10 mouse cellular contexts compared by ENCODE assay signal in the genomic region with DNA sequence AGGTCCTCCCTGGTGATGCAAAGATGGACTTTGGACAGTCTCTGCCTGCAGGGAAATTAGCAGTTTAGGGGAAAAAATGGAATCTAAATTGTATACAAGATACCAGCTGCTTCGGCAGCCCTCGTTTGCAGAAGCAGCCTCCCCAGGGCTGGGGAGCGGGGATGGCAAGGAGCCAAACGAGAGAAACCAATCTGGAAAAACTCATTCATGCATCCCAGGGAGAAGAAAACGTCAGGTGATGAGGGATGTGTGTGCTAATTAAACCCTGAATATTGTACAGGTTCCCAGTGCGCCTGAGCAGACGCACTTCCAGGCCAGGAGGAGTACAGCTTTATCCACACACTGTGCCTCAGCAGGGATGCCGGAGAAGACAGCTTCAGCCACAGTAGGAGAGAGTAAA. TPM values are rescaled to one million over a fixed set of nuclear protein-coding genes. Genes with fewer than 3 reads are reported as not detected.
DNase-seq lines count a peak whose midpoint lies in the region; ATAC-seq and TF ChIP-seq lines count a peak whose summit lies in the region.
"Had no signal": no experiment of that assay in that cellular context is flagged by ENCODE, and none has a peak within 500 bp of the region (broad histone marks: within the 10 kb centered on the region; RNA-seq: fewer than 3 reads in every experiment).

No protein-coding gene starts in this region.

- no peak for ATAC-seq in midbrain, embryonic 12.5 days (ENCODE audit: low FRiP score, low read depth)
- no peak for ATAC-seq in midbrain, embryonic 11.5 days (ENCODE audit: low FRiP score)
- peak; percentile 26 for ATAC-seq in forebrain, embryonic 16.5 days
- no peak for ATAC-seq in stomach, embryonic 15.5 days (ENCODE audit: insufficient read depth, low FRiP score, low read depth)
- ATAC-seq in CD4-positive, CD25-positive, alpha-beta regulatory T cell, adult 4 months, result no peak
- ATAC-seq in lung, postnatal 0 days, result no peak
- ATAC-seq in liver, embryonic 11.5 days (replicated peaks; ENCODE audit: low FRiP score), result no peak

- 54% methylated on average over 8 of the region's 8 CpGs for WGBS in midbrain, embryonic 12.5 days
- 62% methylated on average over 8 of the region's 8 CpGs for WGBS in midbrain, embryonic 11.5 days
- WGBS in forebrain, embryonic 16.5 days, result 10% methylated on average over 8 of the region's 8 CpGs
- 32% methylated on average over 8 of the region's 8 CpGs for WGBS in stomach, embryonic 15.5 days
- 50% methylated on average over 8 of the region's 8 CpGs for WGBS in lung, postnatal 0 days
- 56% methylated on average over 8 of the region's 8 CpGs for WGBS in liver, embryonic 11.5 days

- TF ChIP-seq CTCF in left cerebral cortex, adult 2 months (IDR thresholded peaks at IDR 0.05), result no peak
- no peak for TF ChIP-seq CTCF in lung, postnatal 0 days (IDR thresholded peaks at IDR 0.05)

- peaks cover 49% of the 10 kb centered on the region for H3K4me1 ChIP-seq in midbrain, embryonic 12.5 days
- H3K4me1 ChIP-seq in midbrain, embryonic 11.5 days (ENCODE audit: control insufficient read depth, insufficient read depth, low read length), result peaks cover 11% of the 10 kb centered on the region
- peaks cover 45% of the 10 kb centered on the region for H3K4me1 ChIP-seq in forebrain, embryonic 16.5 days (replicated peaks; ENCODE audit: control insufficient read depth, insufficient read depth, low read length)
- H3K4me1 ChIP-seq in stomach, embryonic 15.5 days, result peaks cover 10% of the 10 kb centered on the region; the same call in 1 of the 2 replicates
- no peaks in the 10 kb centered on the region for H3K4me1 ChIP-seq in lung, postnatal 0 days (ENCODE audit: insufficient read depth, low read depth, low read length)
- H3K4me1 ChIP-seq in liver, embryonic 11.5 days (replicated peaks; ENCODE audit: control insufficient read depth, insufficient read depth, low read length), result no peaks in the 10 kb centered on the region; the same call in 1 of the 2 replicates

- H3K9me3 ChIP-seq in midbrain, embryonic 12.5 days, result no peaks in the 10 kb centered on the region
- no peaks in the 10 kb centered on the region for H3K9me3 ChIP-seq in midbrain, embryonic 11.5 days (ENCODE audit: control insufficient read depth, low read length)
- H3K9me3 ChIP-seq in forebrain, embryonic 16.5 days (ENCODE audit: control insufficient read depth, low read length), result no peaks in the 10 kb centered on the region
- H3K9me3 ChIP-seq in stomach, embryonic 15.5 days, result no peaks in the 10 kb centered on the region
- no peaks in the 10 kb centered on the region for H3K9me3 ChIP-seq in lung, postnatal 0 days (ENCODE audit: low read length)
- 0 out of 2 replicates have a peak, but pooled peaks cover 2% of the 10 kb centered on the region for H3K9me3 ChIP-seq in liver, embryonic 11.5 days (ENCODE audit: control insufficient read depth, low read length)
- H3K9me3 ChIP-seq: liver, embryonic 13.5 days had no signal

- no peak for DNase-seq in midbrain, embryonic 11.5 days (ENCODE audit: low spot score, missing footprints)
- DNase-seq in left cerebral cortex, adult 2 months (ENCODE audit: extremely low spot score in 1 of 2, low spot score in 2 of 2), result peak; percentile 50 to 62
- no peak for DNase-seq in lung, postnatal 0 days (ENCODE audit: low spot score)
- no peak for DNase-seq in liver, embryonic 11.5 days (ENCODE audit: low spot score)
- DNase-seq: gastrocnemius, postnatal 10 days; liver, embryonic 13.5 days had no signal

- H3K27ac ChIP-seq in midbrain, embryonic 12.5 days (replicated peaks), result peak overlapping the region; percentile 92
- H3K27ac ChIP-seq in midbrain, embryonic 11.5 days (ENCODE audit: low read depth, low read length), result no peak overlapping the region
- peak overlapping the region; percentile 95 for H3K27ac ChIP-seq in forebrain, embryonic 16.5 days (ENCODE audit: low read length)
- H3K27ac ChIP-seq in left cerebral cortex, adult 2 months, result no peak overlapping the region
- H3K27ac ChIP-seq in stomach, embryonic 15.5 days, result peak overlapping the region; percentile 40; the same call in 1 of the 2 replicates
- H3K27ac ChIP-seq in lung, postnatal 0 days (ENCODE audit: low read length), result no peak overlapping the region
- no peak overlapping the region for H3K27ac ChIP-seq in liver, embryonic 11.5 days (ENCODE audit: low read depth, low read length)
- H3K27ac ChIP-seq: liver, embryonic 13.5 days had no signal

- no peaks in the 10 kb centered on the region for H3K36me3 ChIP-seq in midbrain, embryonic 12.5 days
- no peaks in the 10 kb centered on the region for H3K36me3 ChIP-seq in midbrain, embryonic 11.5 days (ENCODE audit: control insufficient read depth, insufficient read depth, low read length)
- H3K36me3 ChIP-seq in forebrain, embryonic 16.5 days (ENCODE audit: control insufficient read depth, insufficient read depth), result peaks cover 2% of the 10 kb centered on the region; the same call in 1 of the 2 replicates
- no peaks in the 10 kb centered on the region for H3K36me3 ChIP-seq in stomach, embryonic 15.5 days
- no peaks in the 10 kb centered on the region for H3K36me3 ChIP-seq in lung, postnatal 0 days (ENCODE audit: insufficient read depth, low read length)
- H3K36me3 ChIP-seq in liver, embryonic 11.5 days (ENCODE audit: control insufficient read depth, insufficient read depth, low read length), result no peaks in the 10 kb centered on the region
- H3K36me3 ChIP-seq: liver, embryonic 13.5 days had no signal

- H3K9ac ChIP-seq in midbrain, embryonic 12.5 days (replicated peaks), result no peak overlapping the region
- H3K9ac ChIP-seq in midbrain, embryonic 11.5 days (ENCODE audit: low read length), result no peak overlapping the region
- H3K9ac ChIP-seq in forebrain, embryonic 16.5 days (replicated peaks; ENCODE audit: low read depth, low read length), result no peak overlapping the region; the same call in 1 of the 2 replicates
- no peak overlapping the region for H3K9ac ChIP-seq in stomach, embryonic 15.5 days
- H3K9ac ChIP-seq in lung, postnatal 0 days (replicated peaks; ENCODE audit: low read depth), result no peak overlapping the region
- no peak overlapping the region for H3K9ac ChIP-seq in liver, embryonic 11.5 days (ENCODE audit: low read depth, low read length)
- H3K9ac ChIP-seq: liver, embryonic 13.5 days had no signal

- peaks cover 21% of the 10 kb centered on the region for H3K27me3 ChIP-seq in midbrain, embryonic 12.5 days
- H3K27me3 ChIP-seq in midbrain, embryonic 11.5 days (ENCODE audit: control insufficient read depth, insufficient read depth, low read length), result peaks cover 4% of the 10 kb centered on the region
- H3K27me3 ChIP-seq in forebrain, embryonic 16.5 days (replicated peaks; ENCODE audit: control insufficient read depth, insufficient read depth, low read length), result no peaks in the 10 kb centered on the region
- H3K27me3 ChIP-seq in stomach, embryonic 15.5 days (replicated peaks), result peaks cover 10% of the 10 kb centered on the region; the same call in 1 of the 2 replicates
- 0 out of 2 replicates have a peak, but pooled peaks cover 7% of the 10 kb centered on the region for H3K27me3 ChIP-seq in lung, postnatal 0 days (replicated peaks; ENCODE audit: insufficient read depth, low read length)
- peaks cover 51% of the 10 kb centered on the region for H3K27me3 ChIP-seq in liver, embryonic 11.5 days (replicated peaks; ENCODE audit: control insufficient read depth, insufficient read depth, low read length)

- peak overlapping the region; percentile 89; the same call in 1 of the 2 replicates for H3K4me2 ChIP-seq in midbrain, embryonic 12.5 days (replicated peaks)
- no peak overlapping the region for H3K4me2 ChIP-seq in midbrain, embryonic 11.5 days
- peak overlapping the region; percentile 87 for H3K4me2 ChIP-seq in forebrain, embryonic 16.5 days (ENCODE audit: low read length)
- peak overlapping the region; percentile 10; the same call in 1 of the 2 replicates for H3K4me2 ChIP-seq in stomach, embryonic 15.5 days
- no peak overlapping the region for H3K4me2 ChIP-seq in lung, postnatal 0 days (replicated peaks; ENCODE audit: low read depth, low read length)
- no peak overlapping the region for H3K4me2 ChIP-seq in liver, embryonic 11.5 days
- H3K4me2 ChIP-seq: liver, embryonic 13.5 days had no signal

- intact Hi-C loops in left cerebral cortex, adult 2 months (cut with DNase I), result no loop called here

- no peak for TF ChIP-seq EP300 in lung, postnatal 0 days (IDR thresholded peaks at IDR 0.05)

- no peak overlapping the region; the same call in 1 of the 2 replicates for H3K4me3 ChIP-seq in midbrain, embryonic 12.5 days
- no peak overlapping the region for H3K4me3 ChIP-seq in midbrain, embryonic 11.5 days (ENCODE audit: low read depth, low read length)
- H3K4me3 ChIP-seq in forebrain, embryonic 16.5 days (replicated peaks; ENCODE audit: low read length), result peak overlapping the region; percentile 93
- H3K4me3 ChIP-seq in left cerebral cortex, adult 2 months, result no peak overlapping the region
- no peak overlapping the region for H3K4me3 ChIP-seq in stomach, embryonic 15.5 days (replicated peaks)
- no peak overlapping the region for H3K4me3 ChIP-seq in lung, postnatal 0 days (ENCODE audit: low read depth, low read length)
- no peak overlapping the region for H3K4me3 ChIP-seq in liver, embryonic 11.5 days (ENCODE audit: low read depth, low read length)
- H3K4me3 ChIP-seq: liver, embryonic 13.5 days had no signal

RNA-seq across cellular contexts. Expression of a gene that starts 3.3 kb away (rescaled TPM):
- polyA plus RNA-seq in midbrain, embryonic 12.5 days (2016; fragmentation: Nextera tagmentation; extraction: Ambion mirVana), result 305 and 314 TPM in 2 replicates
- 118 and 119 TPM in 2 replicates for polyA plus RNA-seq in midbrain, embryonic 11.5 days (2014; fragmentation: Nextera tagmentation; extraction: Ambion mirVana)
- 592 and 647 TPM in 2 replicates for polyA plus RNA-seq in forebrain, embryonic 16.5 days (2015; fragmentation: Nextera tagmentation; extraction: Ambion mirVana)
- 100 to 1,000 TPM; 196 to 201 TPM for total RNA-seq in left cerebral cortex, adult 2 months (2021)
- polyA plus RNA-seq in stomach, embryonic 15.5 days (2015; fragmentation: Nextera tagmentation; extraction: Ambion mirVana), result 62.5 and 72.3 TPM in 2 replicates
- polyA plus RNA-seq in CD4-positive, CD25-positive, alpha-beta regulatory T cell, adult 4 months (2017; shearing (Covaris generic)), result under 1 TPM in 1 of 2 experiments, not detected in 1; 0.32 TPM
- 19.1 and 25.2 TPM in 2 replicates for polyA plus RNA-seq in lung, postnatal 0 days (2015; fragmentation: Nextera tagmentation; extraction: Ambion mirVana)
- 9.1 and 10.7 TPM in 2 replicates for polyA plus RNA-seq in liver, embryonic 11.5 days (2014; fragmentation: Nextera tagmentation; extraction: Ambion mirVana)

RNA-seq across cellular contexts. Expression of a gene that starts 27.0 kb away (rescaled TPM):
- polyA plus RNA-seq in midbrain, embryonic 12.5 days (2016; fragmentation: Nextera tagmentation; extraction: Ambion mirVana), result 157 and 158 TPM in 2 replicates
- 210 and 212 TPM in 2 replicates for polyA plus RNA-seq in midbrain, embryonic 11.5 days (2014; fragmentation: Nextera tagmentation; extraction: Ambion mirVana)
- 60.2 and 64.6 TPM in 2 replicates for polyA plus RNA-seq in forebrain, embryonic 16.5 days (2015; fragmentation: Nextera tagmentation; extraction: Ambion mirVana)
- 1 to 10 TPM; 2.1 to 4.5 TPM for total RNA-seq in left cerebral cortex, adult 2 months (2021)
- 105 and 110 TPM in 2 replicates for polyA plus RNA-seq in stomach, embryonic 15.5 days (2015; fragmentation: Nextera tagmentation; extraction: Ambion mirVana)
- 10 to 100 TPM; 19.8 to 34.7 TPM for polyA plus RNA-seq in CD4-positive, CD25-positive, alpha-beta regulatory T cell, adult 4 months (2017; shearing (Covaris generic))
- 14.5 and 15.3 TPM in 2 replicates for polyA plus RNA-seq in lung, postnatal 0 days (2015; fragmentation: Nextera tagmentation; extraction: Ambion mirVana)
- 254 and 284 TPM in 2 replicates for polyA plus RNA-seq in liver, embryonic 11.5 days (2014; fragmentation: Nextera tagmentation; extraction: Ambion mirVana)

RNA-seq across cellular contexts. Expression of a gene that starts 29.8 kb away (rescaled TPM):
- polyA plus RNA-seq in midbrain, embryonic 12.5 days (2016; fragmentation: Nextera tagmentation; extraction: Ambion mirVana), result 27.7 and 30.0 TPM in 2 replicates
- 15.4 and 17.4 TPM in 2 replicates for polyA plus RNA-seq in midbrain, embryonic 11.5 days (2014; fragmentation: Nextera tagmentation; extraction: Ambion mirVana)
- 44.7 and 47.0 TPM in 2 replicates for polyA plus RNA-seq in forebrain, embryonic 16.5 days (2015; fragmentation: Nextera tagmentation; extraction: Ambion mirVana)
- 10 to 100 TPM; 39.7 to 40.5 TPM for total RNA-seq in left cerebral cortex, adult 2 months (2021)
- polyA plus RNA-seq in stomach, embryonic 15.5 days (2015; fragmentation: Nextera tagmentation; extraction: Ambion mirVana), result 29.8 and 31.5 TPM in 2 replicates
- 100 to 1,000 TPM in 1 of 2 experiments, 10 to 100 TPM in 1; 71.0 to 112 TPM for polyA plus RNA-seq in CD4-positive, CD25-positive, alpha-beta regulatory T cell, adult 4 months (2017; shearing (Covaris generic))
- polyA plus RNA-seq in lung, postnatal 0 days (2015; fragmentation: Nextera tagmentation; extraction: Ambion mirVana), result 59.5 and 70.3 TPM in 2 replicates
- polyA plus RNA-seq in liver, embryonic 11.5 days (2014; fragmentation: Nextera tagmentation; extraction: Ambion mirVana), result 24.9 and 26.7 TPM in 2 replicates

RNA-seq across cellular contexts. Expression of a gene that starts 30.5 kb away (rescaled TPM):
- polyA plus RNA-seq in midbrain, embryonic 12.5 days (2016; fragmentation: Nextera tagmentation; extraction: Ambion mirVana), result 53.6 and 61.7 TPM in 2 replicates
- 36.9 and 39.6 TPM in 2 replicates for polyA plus RNA-seq in midbrain, embryonic 11.5 days (2014; fragmentation: Nextera tagmentation; extraction: Ambion mirVana)
- 56.9 and 70.0 TPM in 2 replicates for polyA plus RNA-seq in forebrain, embryonic 16.5 days (2015; fragmentation: Nextera tagmentation; extraction: Ambion mirVana)
- 10 to 100 TPM; 50.8 to 53.6 TPM for total RNA-seq in left cerebral cortex, adult 2 months (2021)
- polyA plus RNA-seq in stomach, embryonic 15.5 days (2015; fragmentation: Nextera tagmentation; extraction: Ambion mirVana), result 60.1 and 67.3 TPM in 2 replicates
- 10 to 100 TPM; 54.7 to 74.1 TPM for polyA plus RNA-seq in CD4-positive, CD25-positive, alpha-beta regulatory T cell, adult 4 months (2017; shearing (Covaris generic))
- 72.0 and 78.8 TPM in 2 replicates for polyA plus RNA-seq in lung, postnatal 0 days (2015; fragmentation: Nextera tagmentation; extraction: Ambion mirVana)
- 55.1 and 56.7 TPM in 2 replicates for polyA plus RNA-seq in liver, embryonic 11.5 days (2014; fragmentation: Nextera tagmentation; extraction: Ambion mirVana)

Comparison
In these comparisons a context has a peak if more than half of its experiments do, and no peak if none do; other contexts are left out.
1. H3K27ac ChIP-seq: peak in midbrain, embryonic 12.5 days (single experiment), forebrain, embryonic 16.5 days (single experiment) and stomach, embryonic 15.5 days (single experiment); none in midbrain, embryonic 11.5 days (single experiment), left cerebral cortex, adult 2 months (single experiment), lung, postnatal 0 days (single experiment) and liver, embryonic 11.5 days (single experiment).
2. H3K4me2 ChIP-seq: peak in midbrain, embryonic 12.5 days (single experiment), forebrain, embryonic 16.5 days (single experiment) and stomach, embryonic 15.5 days (single experiment); none in midbrain, embryonic 11.5 days (single experiment), lung, postnatal 0 days (single experiment) and liver, embryonic 11.5 days (single experiment).
3. DNase-seq: peak in left cerebral cortex, adult 2 months (2 of 2); none in midbrain, embryonic 11.5 days (single experiment), lung, postnatal 0 days (single experiment) and liver, embryonic 11.5 days (single experiment).